Mouse (Mus musculus): Measurements from ENCODE around the gene Gcdh. TPM values are rescaled to one million over a fixed set of nuclear protein-coding genes. Genes with fewer than 3 reads are reported as not detected.
A peak's percentile ranks its signal among the peaks of the same experiment; 100 is the strongest.

The Gcdh gene
- polyA plus RNA-seq, 1 experiment from 2014 or later: 42.8 TPM

DNA sequence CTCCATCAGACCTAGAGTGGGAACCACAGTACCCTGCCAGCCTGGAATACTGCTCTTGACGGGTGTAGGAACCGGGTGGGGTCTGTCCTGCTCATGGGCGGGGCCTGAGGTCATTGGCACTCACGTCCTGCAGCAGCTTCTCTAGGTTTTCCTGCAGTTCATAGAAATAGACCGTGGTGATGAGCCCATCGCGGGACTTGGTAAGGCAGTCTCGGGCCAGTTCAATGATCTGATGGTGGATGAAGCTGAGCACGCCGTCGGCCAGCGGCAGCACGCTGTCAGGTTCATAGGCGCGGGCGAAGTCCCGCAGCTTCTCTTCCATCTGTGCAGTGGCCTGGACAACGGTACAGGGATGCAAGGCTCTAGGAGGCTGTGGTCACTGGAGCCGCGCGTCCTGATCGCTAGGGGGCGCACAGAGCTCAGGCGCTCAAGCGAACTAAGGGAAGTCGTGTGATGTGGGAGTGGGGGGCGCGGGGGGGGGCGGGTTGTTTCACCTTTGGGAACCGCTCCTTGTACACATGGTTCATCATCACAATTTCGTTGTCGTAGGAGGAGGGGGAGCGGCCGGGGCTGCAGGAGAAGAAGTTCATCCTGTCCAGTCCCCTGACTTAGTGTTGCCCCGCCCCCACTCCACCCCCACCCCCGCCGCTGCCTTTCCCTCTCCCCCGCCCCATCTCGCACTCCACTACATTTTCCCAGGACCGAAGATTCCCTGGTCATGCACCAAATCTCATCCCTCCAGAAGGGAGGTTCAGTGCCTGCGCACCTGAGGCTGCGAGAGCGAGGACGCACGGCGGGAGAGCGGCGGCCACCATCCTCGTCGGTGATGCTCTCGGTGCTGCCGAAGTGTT, 35.0 kb upstream of the Gcdh start:
- Histone ChIP-seq H3K4me3 (ENCODE audit: low read length) (peak overlapping the region; percentile 32), H3K27me3 (replicated peaks; ENCODE audit: control insufficient read depth, insufficient read depth, low read length) (no peaks in the 10 kb centered on the region), H3K9me3 (ENCODE audit: control insufficient read depth, low read length) (no peaks in the 10 kb centered on the region), H3K4me2 (ENCODE audit: low read length) (peak overlapping the region; percentile 54), H3K27ac (ENCODE audit: low read depth, low read length) (no peak overlapping the region), H3K36me3 (ENCODE audit: control insufficient read depth, insufficient read depth, low read length) (peaks cover 26% of the 10 kb centered on the region), H3K4me1 (ENCODE audit: control insufficient read depth, insufficient read depth, low read depth, low read length) (peaks cover 8% of the 10 kb centered on the region), H3K9ac (ENCODE audit: low read depth, low read length) (0 out of 2 replicates have a peak overlapping the region, but pooled peaks have one; percentile 37)
- peak; percentile 79 for ATAC-seq
- WGBS: 3% methylated on average over 52 of the region's 52 CpGs

DNA sequence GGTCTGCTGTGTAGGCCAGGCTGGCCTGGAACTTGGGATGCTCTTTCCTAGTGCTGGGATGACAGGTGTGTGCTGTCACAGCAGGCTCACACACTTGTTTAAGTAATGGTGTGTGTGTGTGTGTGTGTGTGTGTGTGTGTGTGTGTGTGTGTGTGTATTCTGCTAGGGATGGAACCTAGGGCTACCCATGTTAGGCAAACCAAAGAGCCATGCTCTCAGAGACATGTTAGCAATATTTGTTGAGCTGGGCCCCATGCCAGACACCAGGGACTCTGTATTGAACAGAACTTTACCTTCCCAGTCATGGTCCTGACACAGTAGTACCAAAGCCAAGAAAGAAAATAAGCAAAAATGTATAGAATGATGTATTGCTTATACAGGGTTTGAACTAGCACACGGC, 33.8 kb upstream of the Gcdh start:
- no peak overlapping the region for H3K4me3 ChIP-seq (ENCODE audit: low read length)
- WGBS: 90% methylated on average over 1 of the region's 1 CpGs
- H3K9me3 ChIP-seq (ENCODE audit: control insufficient read depth, low read length): no peaks in the 10 kb centered on the region
- no peaks in the 10 kb centered on the region for H3K27me3 ChIP-seq (replicated peaks; ENCODE audit: control insufficient read depth, insufficient read depth, low read length)
- H3K36me3 ChIP-seq (ENCODE audit: control insufficient read depth, insufficient read depth, low read length): peaks cover 32% of the 10 kb centered on the region
- H3K4me2 ChIP-seq (ENCODE audit: low read length): no peak overlapping the region
- H3K9ac ChIP-seq (ENCODE audit: low read depth, low read length): no peak overlapping the region
- H3K27ac ChIP-seq (ENCODE audit: low read depth, low read length): no peak overlapping the region
- no peak for ATAC-seq
- peaks cover 6% of the 10 kb centered on the region for H3K4me1 ChIP-seq (ENCODE audit: control insufficient read depth, insufficient read depth, low read depth, low read length)

DNA sequence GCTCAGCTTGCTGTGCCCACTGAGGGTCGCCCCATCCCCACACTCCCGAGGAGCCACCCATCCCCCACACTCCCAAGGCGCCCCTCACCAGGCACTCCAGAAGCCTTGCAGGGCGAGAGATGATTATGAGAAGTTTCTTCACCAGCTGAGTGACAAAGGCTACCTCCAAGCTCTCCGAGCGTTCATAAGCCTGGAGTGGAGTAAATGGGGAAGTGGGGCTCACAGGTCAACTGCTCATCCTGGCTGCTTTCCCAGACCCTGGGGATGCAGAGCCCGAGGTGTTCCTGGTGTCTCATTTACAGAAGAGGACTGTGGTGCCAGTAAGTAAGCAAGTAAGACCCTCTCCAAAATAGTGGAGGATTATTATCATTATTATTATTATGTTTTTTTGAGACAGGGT, 31.8 kb upstream of the Gcdh start:
- WGBS: 75% methylated on average over 7 of the region's 7 CpGs
- no peak overlapping the region for H3K9ac ChIP-seq (ENCODE audit: low read depth, low read length)
- ATAC-seq: no peak
- no peaks in the 10 kb centered on the region for H3K27me3 ChIP-seq (replicated peaks; ENCODE audit: control insufficient read depth, insufficient read depth, low read length)
- H3K4me3 ChIP-seq (ENCODE audit: low read length): no peak overlapping the region
- no peak overlapping the region for H3K4me2 ChIP-seq (ENCODE audit: low read length)
- no peaks in the 10 kb centered on the region for H3K9me3 ChIP-seq (ENCODE audit: control insufficient read depth, low read length)
- peaks cover 46% of the 10 kb centered on the region for H3K36me3 ChIP-seq (ENCODE audit: control insufficient read depth, insufficient read depth, low read length)
- no peak overlapping the region for H3K27ac ChIP-seq (ENCODE audit: low read depth, low read length)
- peaks cover 6% of the 10 kb centered on the region for H3K4me1 ChIP-seq (ENCODE audit: control insufficient read depth, insufficient read depth, low read depth, low read length)

DNA sequence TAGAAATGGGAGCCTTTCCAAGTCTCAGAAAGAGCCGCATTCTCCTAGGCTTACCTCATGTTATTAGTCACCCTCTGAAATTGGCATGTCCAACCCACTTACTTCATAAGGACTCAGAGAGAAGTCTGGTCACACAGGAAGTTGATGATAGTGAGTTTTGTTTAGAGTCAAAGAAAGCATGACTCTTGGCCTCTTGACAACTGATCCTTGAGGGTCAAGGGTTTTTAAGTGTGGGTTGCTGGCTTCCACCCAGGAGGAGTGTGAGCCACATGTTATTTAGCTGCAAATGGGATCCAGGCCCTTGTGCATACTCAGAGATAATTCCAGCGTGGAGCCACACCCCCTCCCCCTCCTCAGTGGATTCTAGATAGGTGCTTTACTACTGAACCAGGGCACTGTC, 27.9 kb upstream of the Gcdh start:
- 81% methylated on average over 2 of the region's 2 CpGs for WGBS
- no peak overlapping the region for H3K4me2 ChIP-seq (ENCODE audit: low read length)
- H3K4me3 ChIP-seq (ENCODE audit: low read length): no peak overlapping the region
- H3K27ac ChIP-seq (ENCODE audit: low read depth, low read length): no peak overlapping the region
- no peaks in the 10 kb centered on the region; the same call in 1 of the 2 replicates for H3K27me3 ChIP-seq (replicated peaks; ENCODE audit: control insufficient read depth, insufficient read depth, low read length)
- H3K36me3 ChIP-seq (ENCODE audit: control insufficient read depth, insufficient read depth, low read length): peaks cover 58% of the 10 kb centered on the region
- H3K4me1 ChIP-seq (ENCODE audit: control insufficient read depth, insufficient read depth, low read depth, low read length): no peaks in the 10 kb centered on the region
- no peak overlapping the region for H3K9ac ChIP-seq (ENCODE audit: low read depth, low read length)
- no peak for ATAC-seq
- H3K9me3 ChIP-seq (ENCODE audit: control insufficient read depth, low read length): no peaks in the 10 kb centered on the region

DNA sequence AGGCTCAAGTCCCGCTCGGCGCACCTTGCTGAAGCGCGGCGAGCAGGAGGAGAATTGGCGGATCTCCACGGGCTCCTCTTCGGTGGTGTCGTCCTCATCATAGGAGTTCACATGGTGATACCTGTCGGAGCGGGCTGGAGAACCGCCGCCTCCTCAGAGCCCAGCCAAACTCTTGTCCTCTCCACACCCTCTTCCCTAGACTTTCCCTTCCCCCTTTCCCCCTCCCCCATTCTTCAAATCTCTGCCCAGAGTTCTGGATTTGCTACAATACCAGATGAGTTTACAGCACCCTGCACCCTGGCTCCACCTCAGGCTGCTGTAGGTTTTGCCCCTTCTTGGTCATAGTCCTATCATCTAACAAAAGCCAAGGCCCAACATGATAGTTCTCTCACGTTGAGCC, 24.9 kb upstream of the Gcdh start:
- H3K9ac ChIP-seq (ENCODE audit: low read depth, low read length): no peak overlapping the region
- ATAC-seq: no peak
- peaks cover 71% of the 10 kb centered on the region for H3K36me3 ChIP-seq (ENCODE audit: control insufficient read depth, insufficient read depth, low read length)
- no peaks in the 10 kb centered on the region for H3K9me3 ChIP-seq (ENCODE audit: control insufficient read depth, low read length)
- 91% methylated on average over 15 of the region's 15 CpGs for WGBS
- no peak overlapping the region for H3K4me2 ChIP-seq (ENCODE audit: low read length)
- no peak overlapping the region for H3K4me3 ChIP-seq (ENCODE audit: low read length)
- H3K27me3 ChIP-seq (replicated peaks; ENCODE audit: control insufficient read depth, insufficient read depth, low read length): peaks cover 2% of the 10 kb centered on the region; the same call in 1 of the 2 replicates
- no peaks in the 10 kb centered on the region for H3K4me1 ChIP-seq (ENCODE audit: control insufficient read depth, insufficient read depth, low read depth, low read length)
- H3K27ac ChIP-seq (ENCODE audit: low read depth, low read length): no peak overlapping the region

DNA sequence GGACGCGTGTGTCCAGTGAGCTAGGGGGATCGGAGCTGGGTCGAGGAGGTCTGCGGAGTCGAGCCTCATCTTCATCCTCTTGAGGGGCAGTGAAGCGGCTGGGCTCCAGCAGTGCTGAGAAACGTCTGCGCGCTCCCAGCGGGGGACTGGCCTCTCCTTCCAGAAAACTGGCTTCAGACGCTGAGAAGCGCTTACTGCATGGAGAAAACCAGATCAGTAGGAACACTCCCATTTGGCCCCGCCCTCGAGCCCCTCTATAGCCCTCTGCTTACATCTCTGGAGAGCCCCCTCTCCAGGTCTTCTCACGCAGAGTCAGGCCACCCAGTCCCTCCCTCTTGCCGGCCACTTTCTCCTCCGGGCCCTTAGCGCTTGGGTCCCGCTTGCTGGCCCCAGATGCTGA, 24.1 kb upstream of the Gcdh start:
- Histone ChIP-seq H3K4me1 (ENCODE audit: control insufficient read depth, insufficient read depth, low read depth, low read length) (0 out of 2 replicates have a peak, but pooled peaks cover 2% of the 10 kb centered on the region), H3K9ac (ENCODE audit: low read depth, low read length) (no peak overlapping the region), H3K27ac (ENCODE audit: low read depth, low read length) (no peak overlapping the region), H3K4me3 (ENCODE audit: low read length) (no peak overlapping the region), H3K9me3 (ENCODE audit: control insufficient read depth, low read length) (no peaks in the 10 kb centered on the region), H3K4me2 (ENCODE audit: low read length) (no peak overlapping the region), H3K36me3 (ENCODE audit: control insufficient read depth, insufficient read depth, low read length) (peaks cover 72% of the 10 kb centered on the region), H3K27me3 (replicated peaks; ENCODE audit: control insufficient read depth, insufficient read depth, low read length) (peaks cover 2% of the 10 kb centered on the region; the same call in 1 of the 2 replicates)
- no peak for ATAC-seq
- WGBS: 24% methylated on average over 20 of the region's 20 CpGs

DNA sequence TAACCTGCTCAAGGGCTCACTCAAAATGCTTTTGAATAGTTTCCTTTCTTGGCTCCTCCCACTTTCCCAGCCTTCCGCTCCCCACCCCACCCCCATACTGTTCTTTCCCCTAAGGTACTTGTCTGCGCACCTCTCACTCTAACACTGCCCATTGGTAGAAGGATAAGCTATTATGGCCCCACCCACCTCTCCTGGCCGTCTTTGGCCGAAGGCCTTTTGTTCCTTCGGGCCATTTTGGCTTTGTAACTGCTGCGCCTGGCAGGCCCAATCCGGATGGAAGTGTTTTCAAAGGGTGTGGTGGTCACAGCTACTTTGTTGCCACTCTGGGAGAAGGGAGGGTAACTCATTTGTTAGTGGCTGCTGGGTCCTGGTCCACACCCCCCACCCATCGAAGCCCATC, 21.5 kb upstream of the Gcdh start:
- no peak overlapping the region for H3K27ac ChIP-seq (ENCODE audit: low read depth, low read length)

DNA sequence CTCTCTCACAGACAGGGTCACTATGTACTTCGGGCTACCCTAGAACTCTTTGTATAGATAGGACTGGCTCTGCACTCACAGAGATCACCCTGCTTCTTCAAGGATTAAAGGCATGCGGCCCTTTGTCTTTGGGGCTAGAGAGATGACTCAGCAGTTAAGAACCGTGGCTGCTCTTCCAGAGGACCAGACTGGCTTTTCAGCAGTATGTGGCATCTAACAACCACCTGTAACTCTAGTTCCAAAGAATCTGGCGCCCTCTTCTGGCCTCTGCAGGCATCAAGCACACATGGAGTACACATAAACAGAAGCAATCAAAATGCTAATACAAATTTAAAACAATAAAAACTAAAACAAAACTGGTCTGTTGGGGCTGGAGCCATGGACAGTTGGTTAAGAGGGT, 20.2 kb upstream of the Gcdh start:
- Histone ChIP-seq H3K9ac (ENCODE audit: low read depth, low read length) (no peak overlapping the region), H3K36me3 (ENCODE audit: control insufficient read depth, insufficient read depth, low read length) (peaks cover 58% of the 10 kb centered on the region), H3K27me3 (replicated peaks; ENCODE audit: control insufficient read depth, insufficient read depth, low read length) (peaks cover 2% of the 10 kb centered on the region; the same call in 1 of the 2 replicates), H3K4me1 (ENCODE audit: control insufficient read depth, insufficient read depth, low read depth, low read length) (peaks cover 2% of the 10 kb centered on the region; the same call in 1 of the 2 replicates), H3K4me3 (ENCODE audit: low read length) (no peak overlapping the region), H3K9me3 (ENCODE audit: control insufficient read depth, low read length) (no peaks in the 10 kb centered on the region), H3K4me2 (ENCODE audit: low read length) (no peak overlapping the region), H3K27ac (ENCODE audit: low read depth, low read length) (no peak overlapping the region)
- no peak for ATAC-seq
- WGBS: 24% methylated on average over 4 of the region's 4 CpGs

More for the DNA sequence above, 21.5 kb upstream of the Gcdh start:
- Histone ChIP-seq H3K9ac (ENCODE audit: low read depth, low read length) (no peak overlapping the region), H3K4me1 (ENCODE audit: control insufficient read depth, insufficient read depth, low read depth, low read length) (0 out of 2 replicates have a peak, but pooled peaks cover 2% of the 10 kb centered on the region), H3K4me2 (ENCODE audit: low read length) (no peak overlapping the region), H3K9me3 (ENCODE audit: control insufficient read depth, low read length) (no peaks in the 10 kb centered on the region), H3K4me3 (ENCODE audit: low read length) (no peak overlapping the region), H3K27me3 (replicated peaks; ENCODE audit: control insufficient read depth, insufficient read depth, low read length) (peaks cover 2% of the 10 kb centered on the region; the same call in 1 of the 2 replicates), H3K36me3 (ENCODE audit: control insufficient read depth, insufficient read depth, low read length) (peaks cover 66% of the 10 kb centered on the region)
- 91% methylated on average over 8 of the region's 8 CpGs for WGBS
- ATAC-seq: no peak

DNA sequence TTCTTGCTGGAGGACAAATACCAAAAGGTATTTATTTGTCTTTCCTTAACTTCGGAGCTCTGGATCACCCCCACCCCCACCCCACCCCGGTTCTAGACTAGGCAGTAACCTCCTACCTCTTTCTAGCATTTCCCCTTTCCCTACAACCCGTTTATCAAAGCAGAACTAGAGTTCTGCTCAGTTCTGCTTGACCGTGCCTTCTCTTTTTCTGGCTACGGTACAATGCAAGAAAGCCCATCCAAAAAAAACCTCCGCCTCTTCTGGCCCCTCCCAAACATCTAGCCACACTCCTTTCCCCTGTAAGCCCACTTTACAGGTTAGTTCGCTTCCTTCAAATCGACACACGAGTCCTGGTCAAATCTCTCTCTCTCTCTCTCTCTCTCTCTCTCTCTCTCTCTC, 19.8 kb upstream of the Gcdh start:
- no peak overlapping the region; the same call in 1 of the 2 replicates for H3K4me3 ChIP-seq (ENCODE audit: low read length)
- no peak for ATAC-seq
- no peak overlapping the region for H3K27ac ChIP-seq (ENCODE audit: low read depth, low read length)
- 26% methylated on average over 9 of the region's 9 CpGs for WGBS
- peaks cover 2% of the 10 kb centered on the region; the same call in 1 of the 2 replicates for H3K27me3 ChIP-seq (replicated peaks; ENCODE audit: control insufficient read depth, insufficient read depth, low read length)
- H3K4me2 ChIP-seq (ENCODE audit: low read length): peak overlapping the region; percentile 51
- no peaks in the 10 kb centered on the region for H3K9me3 ChIP-seq (ENCODE audit: control insufficient read depth, low read length)
- H3K36me3 ChIP-seq (ENCODE audit: control insufficient read depth, insufficient read depth, low read length): peaks cover 54% of the 10 kb centered on the region
- H3K4me1 ChIP-seq (ENCODE audit: control insufficient read depth, insufficient read depth, low read depth, low read length): peaks cover 7% of the 10 kb centered on the region; the same call in 1 of the 2 replicates
- H3K9ac ChIP-seq (ENCODE audit: low read depth, low read length): no peak overlapping the region

Measured in hindbrain, embryonic 16.5 days (tissue).